Mouse (Mus musculus): Measurements from ENCODE around the gene Ndufs1. TPM values are rescaled to one million over a fixed set of nuclear protein-coding genes. Genes with fewer than 3 reads are reported as not detected.

Ndufs1 gene
- polyA plus RNA-seq, 1 experiment from 2014 or later, result 125 TPM

DNA sequence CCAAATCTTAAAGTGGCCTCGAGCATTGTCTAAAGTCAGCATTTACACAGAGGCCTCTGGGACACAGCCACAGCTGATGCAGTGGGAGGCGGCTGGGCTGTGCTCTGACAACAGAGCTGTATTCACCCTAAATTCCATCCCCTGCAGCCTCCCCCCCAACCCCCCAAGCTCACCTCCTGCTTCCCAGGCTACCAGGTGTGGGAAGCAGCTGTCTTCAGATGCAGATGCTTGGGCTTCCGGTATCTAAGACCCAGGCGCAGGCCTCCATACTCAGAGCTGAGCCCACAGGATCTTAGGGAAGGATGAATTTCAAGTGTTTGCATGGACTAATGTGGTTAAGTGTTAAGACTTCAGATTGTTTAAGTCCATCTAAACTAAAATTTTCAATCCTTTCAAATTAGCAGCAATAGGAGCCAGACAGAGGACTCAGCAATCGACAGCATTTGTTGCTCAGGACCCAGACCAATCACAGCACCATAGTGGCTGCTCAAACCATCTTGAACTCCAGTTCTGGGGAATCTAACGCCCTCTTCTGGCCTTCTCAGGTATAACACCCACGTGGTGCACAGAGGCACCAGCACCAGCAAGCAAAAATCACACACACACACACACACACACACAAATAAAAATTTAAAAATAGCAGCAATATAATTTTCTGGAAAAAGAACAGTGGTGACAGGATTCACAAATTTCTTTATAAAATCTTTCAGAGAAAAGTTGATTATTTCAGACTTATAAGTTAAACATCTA lies 65.9 kb downstream of the Ndufs1 start:
- peaks cover under 1% of the 10 kb centered on the region; the same call in 1 of the 2 replicates for H3K36me3 ChIP-seq (ENCODE audit: control insufficient read depth, insufficient read depth, low read length)
- H3K27me3 ChIP-seq (ENCODE audit: control insufficient read depth, insufficient read depth, low read length), result no peaks in the 10 kb centered on the region
- no peaks in the 10 kb centered on the region for H3K9me3 ChIP-seq (ENCODE audit: control insufficient read depth, low read depth, low read length)
- no peak overlapping the region for H3K9ac ChIP-seq (replicated peaks; ENCODE audit: low read depth, low read length)
- 0 out of 2 replicates have a peak overlapping the region, but pooled peaks have one; percentile 28 for H3K27ac ChIP-seq (ENCODE audit: low read length)
- 42% methylated on average over 7 of the region's 7 CpGs for WGBS
- peaks cover 15% of the 10 kb centered on the region; the same call in 1 of the 2 replicates for H3K4me1 ChIP-seq (ENCODE audit: control insufficient read depth, insufficient read depth, low read length)
- no peak for ATAC-seq (ENCODE audit: insufficient number of reproducible peaks, insufficient read depth, low FRiP score, low read depth)
- H3K4me3 ChIP-seq (ENCODE audit: low read depth, low read length), result no peak overlapping the region
- no peak overlapping the region for H3K4me2 ChIP-seq (replicated peaks; ENCODE audit: low read depth, low read length)

DNA sequence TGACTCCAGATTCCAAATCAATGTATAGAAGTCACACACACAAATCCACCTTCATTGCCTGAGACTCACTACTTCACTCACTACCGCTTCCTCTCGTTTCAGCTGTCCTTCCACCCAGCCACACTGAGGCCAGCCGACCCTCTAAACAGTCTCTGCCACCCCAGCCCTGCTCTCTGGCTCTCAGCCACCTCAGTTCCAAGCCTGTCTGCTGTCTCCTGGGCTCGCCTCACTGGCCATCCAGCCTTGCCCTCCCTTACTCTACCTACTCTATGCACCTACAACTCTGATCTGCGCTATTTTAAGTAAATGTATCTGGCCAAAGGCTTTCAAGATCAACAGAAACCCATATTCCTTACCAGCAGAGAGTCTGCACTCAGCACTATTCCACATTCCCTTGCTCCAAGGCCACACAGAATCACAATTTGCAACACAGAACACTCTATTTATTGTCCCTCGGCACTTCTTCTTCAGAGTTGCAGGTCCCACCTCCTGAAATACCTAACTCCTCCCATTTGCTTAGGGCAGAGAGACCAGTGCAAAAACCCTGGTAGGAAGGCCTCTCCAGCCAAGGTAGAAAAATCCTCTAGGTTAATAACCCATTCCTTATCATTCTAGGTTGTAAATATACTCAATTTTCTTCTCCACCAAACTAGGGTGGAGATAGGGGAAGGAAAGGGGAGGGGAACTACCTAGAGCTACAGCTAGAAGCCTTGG lies 68.9 kb downstream of the Ndufs1 start:
- ATAC-seq (ENCODE audit: insufficient number of reproducible peaks, insufficient read depth, low FRiP score, low read depth), result no peak
- Histone ChIP-seq H3K9ac (replicated peaks; ENCODE audit: low read depth, low read length) (no peak overlapping the region), H3K27ac (ENCODE audit: low read length) (no peak overlapping the region), H3K4me2 (replicated peaks; ENCODE audit: low read depth, low read length) (no peak overlapping the region), H3K4me3 (ENCODE audit: low read depth, low read length) (no peak overlapping the region), H3K27me3 (ENCODE audit: control insufficient read depth, insufficient read depth, low read length) (no peaks in the 10 kb centered on the region), H3K4me1 (ENCODE audit: control insufficient read depth, insufficient read depth, low read length) (peaks cover 14% of the 10 kb centered on the region; the same call in 1 of the 2 replicates), H3K36me3 (ENCODE audit: control insufficient read depth, insufficient read depth, low read length) (peaks cover 15% of the 10 kb centered on the region; the same call in 1 of the 2 replicates), H3K9me3 (ENCODE audit: control insufficient read depth, low read depth, low read length) (no peaks in the 10 kb centered on the region)
- 77% methylated on average over 6 of the region's 6 CpGs for WGBS

- Histone ChIP-seq H3K36me3 (ENCODE audit: control insufficient read depth, insufficient read depth, low read length) (peaks cover 42% of the 10 kb centered on the region), H3K9ac (replicated peaks; ENCODE audit: low read depth, low read length) (no peak overlapping the region), H3K27me3 (ENCODE audit: control insufficient read depth, insufficient read depth, low read length) (no peaks in the 10 kb centered on the region), H3K4me2 (replicated peaks; ENCODE audit: low read depth, low read length) (no peak overlapping the region), H3K9me3 (ENCODE audit: control insufficient read depth, low read depth, low read length) (no peaks in the 10 kb centered on the region), H3K4me1 (ENCODE audit: control insufficient read depth, insufficient read depth, low read length) (no peaks in the 10 kb centered on the region), H3K4me3 (ENCODE audit: low read depth, low read length) (no peak overlapping the region), H3K27ac (ENCODE audit: low read length) (no peak overlapping the region)
- no peak for ATAC-seq (ENCODE audit: insufficient number of reproducible peaks, insufficient read depth, low FRiP score, low read depth)
- 89% methylated on average over 12 of the region's 12 CpGs for WGBS
Observed at GRCm38 (mm10) chr1:63102758-63103451, 73.7 kb downstream of the Ndufs1 start.

- ATAC-seq (ENCODE audit: insufficient number of reproducible peaks, insufficient read depth, low FRiP score, low read depth), result no peak
- Histone ChIP-seq H3K9me3 (ENCODE audit: control insufficient read depth, low read depth, low read length) (no peaks in the 10 kb centered on the region), H3K4me2 (replicated peaks; ENCODE audit: low read depth, low read length) (no peak overlapping the region), H3K4me1 (ENCODE audit: control insufficient read depth, insufficient read depth, low read length) (no peaks in the 10 kb centered on the region), H3K9ac (replicated peaks; ENCODE audit: low read depth, low read length) (no peak overlapping the region), H3K36me3 (ENCODE audit: control insufficient read depth, insufficient read depth, low read length) (peaks cover 50% of the 10 kb centered on the region), H3K27ac (ENCODE audit: low read length) (no peak overlapping the region), H3K27me3 (ENCODE audit: control insufficient read depth, insufficient read depth, low read length) (no peaks in the 10 kb centered on the region), H3K4me3 (ENCODE audit: low read depth, low read length) (no peak overlapping the region)
- 86% methylated on average over 8 of the region's 8 CpGs for WGBS
Observed at GRCm38 (mm10) chr1:63100196-63100595, 76.4 kb downstream of the Ndufs1 start.

- no peaks in the 10 kb centered on the region for H3K27me3 ChIP-seq (ENCODE audit: control insufficient read depth, insufficient read depth, low read length)
- H3K4me1 ChIP-seq (ENCODE audit: control insufficient read depth, insufficient read depth, low read length), result no peaks in the 10 kb centered on the region
- no peaks in the 10 kb centered on the region for H3K9me3 ChIP-seq (ENCODE audit: control insufficient read depth, low read depth, low read length)
- 77% methylated on average over 4 of the region's 4 CpGs for WGBS
- no peak for ATAC-seq (ENCODE audit: insufficient number of reproducible peaks, insufficient read depth, low FRiP score, low read depth)
- no peak overlapping the region for H3K27ac ChIP-seq (ENCODE audit: low read length)
- peaks cover 49% of the 10 kb centered on the region for H3K36me3 ChIP-seq (ENCODE audit: control insufficient read depth, insufficient read depth, low read length)
- H3K4me3 ChIP-seq (ENCODE audit: low read depth, low read length), result no peak overlapping the region
- H3K4me2 ChIP-seq (replicated peaks; ENCODE audit: low read depth, low read length), result no peak overlapping the region
- H3K9ac ChIP-seq (replicated peaks; ENCODE audit: low read depth, low read length), result no peak overlapping the region
Observed at GRCm38 (mm10) chr1:63098831-63099230, 77.8 kb downstream of the Ndufs1 start.

- Histone ChIP-seq H3K4me3 (ENCODE audit: low read depth, low read length) (no peak overlapping the region), H3K4me2 (replicated peaks; ENCODE audit: low read depth, low read length) (no peak overlapping the region), H3K27ac (ENCODE audit: low read length) (no peak overlapping the region), H3K4me1 (ENCODE audit: control insufficient read depth, insufficient read depth, low read length) (no peaks in the 10 kb centered on the region), H3K9ac (replicated peaks; ENCODE audit: low read depth, low read length) (no peak overlapping the region), H3K9me3 (ENCODE audit: control insufficient read depth, low read depth, low read length) (no peaks in the 10 kb centered on the region), H3K27me3 (ENCODE audit: control insufficient read depth, insufficient read depth, low read length) (no peaks in the 10 kb centered on the region), H3K36me3 (ENCODE audit: control insufficient read depth, insufficient read depth, low read length) (peaks cover 47% of the 10 kb centered on the region)
- no peak for ATAC-seq (ENCODE audit: insufficient number of reproducible peaks, insufficient read depth, low FRiP score, low read depth)
- 83% methylated on average over 5 of the region's 5 CpGs for WGBS
Observed at GRCm38 (mm10) chr1:63096071-63096470, 80.6 kb downstream of the Ndufs1 start.

Small RNAs within 50 kb of the gene (microRNA-seq; reads per million reads assigned to microRNA genes)
- gene Gm24557 (not detected), gene Gm27512 (not detected)

Other genes with a start within 250 kb of the Ndufs1 start
- gene Ino80d, start 62.2 kb downstream of the Ndufs1 start, polyA plus RNA-seq (2014; fragmentation: Nextera tagmentation; extraction: Ambion mirVana), result 19.3 and 20.0 TPM in 2 replicates
- gene Eef1b2, start within 50 bp of the Ndufs1 start, polyA plus RNA-seq (2014; fragmentation: Nextera tagmentation; extraction: Ambion mirVana), result 670 and 693 TPM in 2 replicates
- gene Gpr1, start 37.7 kb upstream of the Ndufs1 start, polyA plus RNA-seq (2014; fragmentation: Nextera tagmentation; extraction: Ambion mirVana), result 0.13 TPM in 1 of 2 replicates, not detected in the other
- gene Zdbf2, start 96.4 kb upstream of the Ndufs1 start, polyA plus RNA-seq (2014; fragmentation: Nextera tagmentation; extraction: Ambion mirVana), result 10.8 and 13.0 TPM in 2 replicates

Data from stomach, embryonic 14.5 days (tissue).